Mouse (Mus musculus): ENCODE measurements at regions not wholly inside any gene's neighbourhood (a gene's known extent, or its start where the extent isn't known, plus 50 kb on each side); places are given as distances from the start of the nearest gene placed in this dataset.

DNA sequence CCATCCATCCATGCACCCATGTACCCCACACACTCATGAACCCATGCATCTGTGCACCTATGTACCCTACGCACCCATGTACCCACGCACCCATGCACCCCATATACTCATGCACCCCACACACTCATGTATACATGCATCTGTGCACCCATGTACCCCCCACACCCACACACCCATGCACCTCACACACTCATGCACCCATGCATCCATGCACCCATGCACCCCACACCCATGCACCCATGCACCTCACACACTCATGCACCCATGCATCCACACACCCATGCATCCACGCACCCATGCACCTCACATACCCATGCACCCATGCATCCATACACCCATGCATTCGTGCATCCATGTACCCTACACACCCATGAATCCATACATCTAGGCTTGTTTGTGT is 63.6 kb downstream of the 4930564D02Rik start:
- H3K27me3 ChIP-seq: no peaks in the 10 kb centered on the region
- no peaks in the 10 kb centered on the region for H3K36me3 ChIP-seq

DNA sequence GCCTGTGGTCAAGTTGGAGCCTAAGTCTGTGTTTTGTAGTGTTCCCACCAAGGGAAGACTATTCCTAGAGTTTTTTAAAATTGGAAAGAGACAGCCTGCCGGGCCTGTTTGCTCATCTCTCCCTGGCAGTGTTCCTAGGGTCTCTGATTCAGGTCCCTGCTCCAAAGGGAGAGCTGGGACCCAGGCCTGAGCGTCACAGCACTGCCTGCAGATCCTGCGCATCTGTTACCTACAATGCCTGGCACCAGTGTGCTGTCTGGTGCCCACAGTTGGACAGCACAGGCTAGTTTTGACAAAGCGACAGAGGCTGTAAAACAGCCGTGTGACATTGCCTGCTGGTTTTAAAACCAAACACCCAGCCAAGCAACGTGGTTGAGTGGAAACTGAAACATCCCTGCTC is 64.4 kb downstream of the 4930564D02Rik start:
- no peak overlapping the region for H3K27ac ChIP-seq (replicated peaks)
- H3K4me1 ChIP-seq (replicated peaks): peaks cover 4% of the 10 kb centered on the region; the same call in 1 of the 2 replicates
- H3K4me2 ChIP-seq: no peak overlapping the region
- no peak overlapping the region for H3K4me3 ChIP-seq
- 76% methylated on average over 6 of the region's 6 CpGs for whole genome bisulfite sequencing
- H3K36me3 ChIP-seq: no peaks in the 10 kb centered on the region
- H3K9me3 ChIP-seq: no peaks in the 10 kb centered on the region
- H3K9ac ChIP-seq: no peak overlapping the region
- H3K27me3 ChIP-seq: no peaks in the 10 kb centered on the region
- no peak for ATAC-seq (ENCODE audit: low FRiP score, low read depth)

More for the DNA sequence above, 63.6 kb downstream of the 4930564D02Rik start:
- ATAC-seq (ENCODE audit: low FRiP score, low read depth): no peak; the same call in 1 of the 2 replicates
- Histone ChIP-seq H3K4me1 (replicated peaks) (peaks cover 4% of the 10 kb centered on the region; the same call in 1 of the 2 replicates), H3K9me3 (no peaks in the 10 kb centered on the region), H3K4me3 (no peak overlapping the region), H3K27ac (replicated peaks) (no peak overlapping the region), H3K4me2 (no peak overlapping the region), H3K9ac (no peak overlapping the region)
- 94% methylated on average over 4 of the region's 4 CpGs for WGBS

DNA sequence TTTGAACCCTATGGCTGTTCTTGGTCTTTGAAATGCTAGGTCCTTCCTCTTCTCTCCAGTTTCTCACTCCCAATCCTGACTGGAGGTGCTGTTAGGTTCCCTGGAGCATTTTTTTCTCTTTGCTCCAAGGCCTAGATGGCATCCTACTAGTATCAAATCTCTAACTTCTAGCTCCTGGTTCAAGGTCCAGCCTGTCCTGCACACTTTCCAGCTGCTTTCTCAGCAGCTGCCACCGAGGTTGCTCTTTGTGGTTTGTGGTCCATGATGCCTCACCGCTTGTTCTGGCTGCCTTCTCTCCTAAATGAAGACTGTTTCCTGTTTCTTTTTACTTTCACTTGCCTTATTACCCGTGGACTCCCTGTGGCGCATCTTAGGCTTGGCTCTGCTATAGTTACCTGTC is 66.4 kb downstream of the 4930564D02Rik start:
- Histone ChIP-seq H3K27me3 (no peaks in the 10 kb centered on the region), H3K9me3 (no peaks in the 10 kb centered on the region), H3K36me3 (no peaks in the 10 kb centered on the region), H3K4me3 (no peak overlapping the region), H3K4me2 (no peak overlapping the region), H3K4me1 (replicated peaks) (no peaks in the 10 kb centered on the region), H3K9ac (no peak overlapping the region), H3K27ac (replicated peaks) (no peak overlapping the region)
- no peak for ATAC-seq (ENCODE audit: low FRiP score, low read depth)
- WGBS: 98% methylated on average over 4 of the region's 4 CpGs

DNA sequence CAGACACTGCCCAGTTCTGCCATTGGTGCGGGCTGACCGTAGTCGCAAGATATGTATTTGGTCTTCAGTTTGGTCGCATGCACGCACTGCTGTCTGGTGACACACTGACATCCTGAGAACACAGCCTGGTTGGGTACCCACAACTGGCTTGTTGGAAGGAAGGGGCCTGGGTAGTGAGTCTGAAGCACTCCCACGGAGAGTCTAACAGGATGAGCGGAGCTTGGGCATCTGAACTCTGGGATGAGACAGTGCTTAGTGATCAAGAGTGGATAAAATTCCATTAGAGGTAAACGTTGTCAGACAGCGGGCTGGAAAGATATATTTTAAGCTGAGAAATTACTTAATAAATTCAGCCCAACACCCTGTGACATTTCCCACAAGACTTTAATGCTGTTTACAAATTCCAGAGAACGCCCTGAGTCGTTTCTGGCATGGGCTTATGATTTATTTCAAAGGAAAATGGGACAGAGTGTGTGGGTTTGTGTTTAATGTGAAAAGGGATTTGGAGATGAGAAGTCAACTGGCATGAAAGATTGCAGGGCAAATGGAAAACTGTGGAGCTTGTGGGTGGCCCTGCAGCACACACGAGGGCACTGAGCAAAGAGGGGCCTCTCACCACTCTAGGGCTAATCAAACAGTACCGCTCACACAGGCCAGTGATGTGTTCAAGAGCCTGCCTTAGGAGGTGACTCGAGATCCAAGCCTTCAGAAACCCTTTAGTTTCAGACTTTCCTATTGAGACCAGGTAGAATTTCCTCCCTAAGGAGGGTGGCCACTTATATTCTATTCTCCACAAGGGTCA is 74.7 kb downstream of the 4930564D02Rik start:
- no peak for ATAC-seq (ENCODE audit: low FRiP score, low read depth)
- Histone ChIP-seq H3K27ac (replicated peaks) (no peak overlapping the region), H3K4me1 (replicated peaks) (no peaks in the 10 kb centered on the region), H3K4me3 (no peak overlapping the region), H3K27me3 (no peaks in the 10 kb centered on the region), H3K4me2 (no peak overlapping the region), H3K9me3 (no peaks in the 10 kb centered on the region), H3K36me3 (no peaks in the 10 kb centered on the region), H3K9ac (no peak overlapping the region)
- 85% methylated on average over 14 of the region's 14 CpGs for WGBS

DNA sequence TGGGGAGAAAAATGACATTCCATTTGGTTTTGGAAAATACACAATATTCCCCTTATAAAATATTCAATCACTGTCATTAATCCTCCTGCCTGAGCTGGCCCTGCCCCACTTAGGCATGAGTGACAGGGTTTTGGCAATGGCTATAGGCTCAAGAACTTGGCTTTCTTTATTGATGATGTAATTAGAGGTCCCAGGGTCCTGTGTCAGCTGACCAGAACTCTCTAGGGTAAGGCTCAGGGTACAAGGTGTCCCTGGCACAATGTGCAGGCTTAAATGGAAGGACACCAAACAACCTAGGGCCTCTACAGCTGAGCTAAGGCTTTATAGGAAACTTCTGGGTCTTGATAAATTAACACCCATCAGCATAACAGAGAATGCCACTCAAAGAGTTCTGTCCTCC is 76.0 kb downstream of the 4930564D02Rik start:
- no peak overlapping the region for H3K9ac ChIP-seq
- no peak overlapping the region for H3K4me2 ChIP-seq
- H3K36me3 ChIP-seq: no peaks in the 10 kb centered on the region
- H3K4me3 ChIP-seq: no peak overlapping the region
- no peak for ATAC-seq (ENCODE audit: low FRiP score, low read depth)
- no peaks in the 10 kb centered on the region for H3K4me1 ChIP-seq (replicated peaks)
- no peak overlapping the region for H3K27ac ChIP-seq (replicated peaks)
- no peaks in the 10 kb centered on the region for H3K27me3 ChIP-seq
- no peaks in the 10 kb centered on the region for H3K9me3 ChIP-seq

DNA sequence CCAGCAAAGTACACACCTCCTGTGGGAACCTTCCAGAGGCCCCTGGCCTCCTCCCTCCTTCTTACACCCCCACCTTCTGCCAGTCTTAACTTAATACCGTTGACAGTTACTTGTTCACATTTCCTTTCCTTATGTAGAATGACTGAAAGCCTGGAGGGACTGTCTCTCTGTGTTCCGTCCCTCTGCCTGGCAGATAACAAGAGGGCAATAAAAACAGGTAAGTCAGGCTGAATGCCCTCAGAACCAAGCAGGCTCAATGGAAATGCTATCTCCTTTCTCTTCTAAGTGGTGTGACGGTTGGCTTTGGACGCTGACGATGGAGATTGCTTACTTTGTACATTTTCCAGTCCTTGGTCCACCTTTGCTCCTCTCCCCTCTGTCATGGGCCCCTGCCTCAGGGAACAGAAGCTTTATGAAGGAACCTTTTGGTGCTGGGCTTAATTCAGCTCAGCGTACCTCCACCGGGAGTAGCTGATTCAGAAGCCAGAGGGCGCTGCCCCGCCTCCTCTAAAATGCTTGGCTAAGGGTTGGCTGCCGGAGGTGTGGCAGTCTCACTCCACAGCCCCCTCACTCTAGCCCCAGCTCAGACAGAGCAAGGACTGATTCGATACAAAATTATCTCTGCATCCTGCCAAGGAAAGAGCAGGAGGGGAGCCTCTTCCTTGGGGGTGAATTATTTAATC is 85.0 kb downstream of the 4930564D02Rik start:
- no peaks in the 10 kb centered on the region for H3K9me3 ChIP-seq
- H3K4me2 ChIP-seq: no peak overlapping the region
- H3K9ac ChIP-seq: no peak overlapping the region
- H3K27ac ChIP-seq (replicated peaks): no peak overlapping the region; the same call in 1 of the 2 replicates
- no peaks in the 10 kb centered on the region for H3K36me3 ChIP-seq
- WGBS: 17% methylated on average over 11 of the region's 11 CpGs
- no peak overlapping the region for H3K4me3 ChIP-seq
- peak; percentile 82; the same call in 1 of the 2 replicates for ATAC-seq (ENCODE audit: low FRiP score, low read depth)
- no peaks in the 10 kb centered on the region for H3K27me3 ChIP-seq
- peaks cover 16% of the 10 kb centered on the region for H3K4me1 ChIP-seq (replicated peaks)

DNA sequence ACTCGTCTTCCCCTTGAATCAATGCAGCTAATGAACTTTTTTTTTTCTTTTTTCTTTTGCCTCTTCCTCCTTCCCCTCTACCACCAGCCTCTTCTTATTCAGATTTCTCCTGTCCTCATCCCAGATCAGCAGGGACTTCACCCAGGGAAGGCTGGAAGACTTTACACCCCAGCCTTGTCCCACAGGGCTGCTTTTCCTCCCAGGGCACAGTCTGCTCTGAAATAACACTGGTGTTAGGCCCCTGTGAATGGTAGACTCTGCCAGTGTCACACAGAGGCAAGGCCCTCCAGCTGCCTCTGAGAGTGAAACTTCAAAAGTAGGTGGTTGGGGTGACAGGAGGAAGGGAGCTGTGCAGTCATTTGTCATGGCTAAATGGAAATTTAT is 85.5 kb downstream of the 4930564D02Rik start:
- ATAC-seq (ENCODE audit: low FRiP score, low read depth): peak; percentile 30; the same call in 1 of the 2 replicates
- Histone ChIP-seq H3K36me3 (no peaks in the 10 kb centered on the region), H3K27ac (replicated peaks) (no peak overlapping the region; the same call in 1 of the 2 replicates), H3K4me1 (replicated peaks) (peaks cover 16% of the 10 kb centered on the region), H3K27me3 (no peaks in the 10 kb centered on the region), H3K4me3 (no peak overlapping the region), H3K9me3 (no peaks in the 10 kb centered on the region), H3K4me2 (no peak overlapping the region), H3K9ac (no peak overlapping the region)
- WGBS: 0% methylated on average over 1 of the region's 1 CpGs

DNA sequence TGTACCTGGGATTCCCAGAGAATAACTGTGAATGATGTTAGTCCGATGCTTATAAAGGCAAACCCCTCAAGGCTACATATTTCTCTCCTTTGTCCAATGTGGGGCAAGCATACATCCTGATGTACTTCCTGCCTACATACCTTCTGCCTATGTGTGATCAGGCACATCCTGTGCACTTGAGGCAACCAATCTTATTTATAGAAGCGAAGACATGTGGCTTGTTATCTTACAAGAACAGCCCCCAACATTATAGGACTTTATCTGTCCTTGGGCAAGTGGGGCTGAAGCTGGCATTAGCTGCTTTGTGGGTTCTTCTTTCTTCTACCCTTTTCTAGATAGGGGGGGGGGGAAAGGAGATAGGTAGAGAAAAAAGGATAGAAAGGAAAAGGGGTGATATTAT is 91.7 kb downstream of the 4930564D02Rik start:
- Histone ChIP-seq H3K27me3 (no peaks in the 10 kb centered on the region), H3K4me1 (replicated peaks) (no peaks in the 10 kb centered on the region), H3K9ac (no peak overlapping the region), H3K4me3 (no peak overlapping the region), H3K9me3 (no peaks in the 10 kb centered on the region), H3K36me3 (no peaks in the 10 kb centered on the region), H3K27ac (replicated peaks) (no peak overlapping the region), H3K4me2 (no peak overlapping the region)
- ATAC-seq (ENCODE audit: low FRiP score, low read depth): no peak
- WGBS: 95% methylated on average over 2 of the region's 2 CpGs

DNA sequence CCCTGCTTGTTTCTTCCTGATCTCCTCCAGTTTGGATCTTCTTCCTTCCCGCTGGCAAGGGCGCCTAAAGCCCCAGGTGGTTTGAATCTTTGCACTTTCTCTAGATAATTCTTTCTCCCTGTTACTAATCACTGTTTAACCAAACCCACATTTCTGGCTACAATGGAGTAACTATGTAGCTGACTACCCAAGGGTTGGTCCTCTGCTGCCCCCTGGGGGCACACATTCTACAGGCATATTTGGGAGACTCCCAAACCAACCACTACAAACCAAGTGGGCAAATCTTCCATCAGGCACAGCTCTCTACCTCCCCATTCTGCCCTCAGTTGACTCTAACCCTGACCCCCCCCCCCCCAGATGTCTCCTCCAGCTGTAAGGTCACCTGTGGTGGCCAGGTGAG is 98.7 kb downstream of the 4930564D02Rik start:
- Histone ChIP-seq H3K27ac (replicated peaks) (no peak overlapping the region), H3K27me3 (no peaks in the 10 kb centered on the region), H3K4me1 (replicated peaks) (peaks cover 7% of the 10 kb centered on the region; the same call in 1 of the 2 replicates), H3K4me3 (no peak overlapping the region), H3K36me3 (no peaks in the 10 kb centered on the region), H3K4me2 (no peak overlapping the region), H3K9me3 (no peaks in the 10 kb centered on the region), H3K9ac (no peak overlapping the region)
- WGBS: 73% methylated on average over 2 of the region's 2 CpGs
- no peak for ATAC-seq (ENCODE audit: low FRiP score, low read depth)

DNA sequence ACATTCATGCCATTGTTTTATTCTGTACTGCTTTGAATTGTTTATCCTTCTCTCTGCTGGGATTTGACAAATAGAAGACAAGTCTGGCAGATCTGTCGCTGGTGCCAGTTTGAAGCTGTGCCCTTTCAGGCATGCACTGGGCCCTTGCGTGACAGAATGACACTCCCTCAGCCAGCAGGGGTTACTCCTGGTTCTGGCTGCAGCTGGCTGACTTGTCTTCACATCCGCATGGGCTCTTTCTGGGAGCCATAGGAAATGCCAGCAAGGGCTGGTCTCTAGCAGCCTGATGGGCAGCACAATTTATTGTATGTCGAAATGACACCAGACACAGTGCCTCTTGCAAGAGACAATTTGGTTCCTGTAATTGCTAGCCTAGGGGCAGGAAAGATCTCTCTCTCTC is 102.5 kb downstream of the 4930564D02Rik start:
- H3K4me2 ChIP-seq: no peak overlapping the region
- ATAC-seq (ENCODE audit: low FRiP score, low read depth): 0 out of 2 replicates have a peak, but pooled peaks have one; percentile 34
- WGBS: 18% methylated on average over 4 of the region's 4 CpGs

DNA sequence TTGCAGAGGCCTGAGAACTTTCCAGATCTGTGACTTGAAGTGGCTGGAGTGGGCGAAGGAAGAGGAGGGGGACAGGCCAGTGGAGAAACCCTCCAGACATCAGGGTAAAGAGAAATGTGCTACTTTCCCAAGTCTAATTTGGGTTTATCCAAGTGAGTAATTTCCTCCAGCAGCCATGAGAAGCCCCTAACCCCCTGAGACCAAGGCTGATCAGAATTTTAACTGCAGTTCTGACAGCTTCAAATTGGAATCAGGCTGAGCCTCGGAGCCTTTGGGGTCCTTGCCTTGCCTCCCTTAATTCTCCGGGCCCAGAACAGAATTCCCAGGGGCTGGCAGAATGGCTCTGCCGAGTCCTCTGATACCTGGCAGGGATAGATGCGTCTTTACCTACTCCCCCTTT is 104.9 kb downstream of the 4930564D02Rik start:
- ATAC-seq (ENCODE audit: low FRiP score, low read depth): 0 out of 2 replicates have a peak, but pooled peaks have one; percentile 11
- Histone ChIP-seq H3K4me2 (no peak overlapping the region), H3K9me3 (no peaks in the 10 kb centered on the region), H3K36me3 (no peaks in the 10 kb centered on the region), H3K4me3 (no peak overlapping the region), H3K27me3 (no peaks in the 10 kb centered on the region), H3K9ac (no peak overlapping the region), H3K27ac (replicated peaks) (no peak overlapping the region), H3K4me1 (replicated peaks) (peaks cover 13% of the 10 kb centered on the region; the same call in 1 of the 2 replicates)
- 54% methylated on average over 5 of the region's 5 CpGs for WGBS

More for the DNA sequence above, 102.5 kb downstream of the 4930564D02Rik start:
- H3K36me3 ChIP-seq: no peaks in the 10 kb centered on the region
- no peaks in the 10 kb centered on the region for H3K27me3 ChIP-seq
- no peak overlapping the region for H3K27ac ChIP-seq (replicated peaks)
- no peak overlapping the region for H3K4me3 ChIP-seq
- H3K4me1 ChIP-seq (replicated peaks): peaks cover 13% of the 10 kb centered on the region; the same call in 1 of the 2 replicates
- H3K9ac ChIP-seq: no peak overlapping the region
- no peaks in the 10 kb centered on the region for H3K9me3 ChIP-seq

DNA sequence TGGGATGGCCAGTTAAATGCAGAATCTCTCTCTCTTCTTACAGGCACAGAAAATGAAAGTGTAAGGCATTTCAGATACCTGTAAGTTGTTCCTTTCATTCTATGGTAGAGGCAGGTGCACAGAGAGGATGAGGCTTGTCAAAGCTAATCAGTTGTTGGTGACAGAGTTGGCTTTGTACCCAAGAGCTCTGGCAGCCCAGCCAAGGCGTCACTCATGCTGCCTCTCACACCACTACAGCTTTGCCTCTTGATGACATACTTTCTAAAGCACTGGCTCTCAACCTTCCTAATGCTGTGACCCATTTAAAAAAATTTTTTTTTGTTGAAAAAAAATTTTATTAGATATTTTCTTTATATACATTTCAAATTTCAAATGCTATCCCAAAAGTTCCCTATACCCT is 105.4 kb downstream of the 4930564D02Rik start:
- H3K27ac ChIP-seq (replicated peaks): no peak overlapping the region
- no peaks in the 10 kb centered on the region for H3K36me3 ChIP-seq
- no peak for ATAC-seq (ENCODE audit: low FRiP score, low read depth)
- no peaks in the 10 kb centered on the region for H3K9me3 ChIP-seq
- no peak overlapping the region for H3K4me3 ChIP-seq
- no peaks in the 10 kb centered on the region for H3K27me3 ChIP-seq
- H3K4me2 ChIP-seq: no peak overlapping the region
- H3K9ac ChIP-seq: no peak overlapping the region
- 71% methylated on average over 1 of the region's 1 CpGs for WGBS
- peaks cover 13% of the 10 kb centered on the region; the same call in 1 of the 2 replicates for H3K4me1 ChIP-seq (replicated peaks)

Measured in hindbrain, embryonic 15.5 days (tissue).